Mouse (Mus musculus) embryonic facial prominence, embryonic 15.5 days (tissue): ENCODE results near the gene Pdzd2. TPM values are rescaled to one million over a fixed set of nuclear protein-coding genes. Genes with fewer than 3 reads are reported as not detected.

Source experiments
- ATAC-seq: fragments of 200-750 bp; cut with Nextera tagmentation; 2 replicates; pipeline ENCODE4 v1.8.0; 2017; ENCODE audit warnings: low read depth, moderate TSS enrichment; ENCODE audit not compliant: insufficient number of reproducible peaks, low FRiP score, low TSS enrichment
- H3K27ac ChIP-seq: fragments of 300-500 bp; sonication (generic); replicated peaks from 2 replicates; pipeline ENCODE4 v1.5.1; 2015; ENCODE audit warnings: mild to moderate bottlenecking, inconsistent platforms
- H3K27me3 ChIP-seq: fragments of 300-500 bp; sonication (generic); 2 replicates; pipeline ENCODE4 v1.6.1; 2015; ENCODE audit warnings: inconsistent platforms
- H3K36me3 ChIP-seq: fragments of 300-500 bp; sonication (generic); 2 replicates; pipeline ENCODE4 v1.6.1; 2015; ENCODE audit warnings: mild to moderate bottlenecking, inconsistent platforms
- H3K4me1 ChIP-seq: fragments of 300-500 bp; sonication (generic); 2 replicates; pipeline ENCODE4 v1.6.1; 2015; ENCODE audit warnings: inconsistent platforms
- H3K4me2 ChIP-seq: fragments of 300-500 bp; sonication (generic); replicated peaks from 2 replicates; pipeline ENCODE4 v1.6.1; 2015; ENCODE audit warnings: mild to moderate bottlenecking, inconsistent platforms
- H3K4me3 ChIP-seq: fragments of 300-500 bp; sonication (generic); replicated peaks from 2 replicates; pipeline ENCODE4 v1.5.1; 2015; ENCODE audit warnings: mild to moderate bottlenecking, inconsistent platforms
- H3K9ac ChIP-seq: fragments of 300-500 bp; sonication (generic); 2 replicates; pipeline ENCODE4 v1.6.1; 2015; ENCODE audit warnings: inconsistent platforms
- H3K9me3 ChIP-seq: fragments of 300-500 bp; sonication (generic); replicated peaks from 2 replicates; pipeline ENCODE4 v1.6.1; 2016; ENCODE audit warnings: inconsistent platforms
- whole genome bisulfite sequencing: fragments of 180-500 bp; shearing (Covaris S2); methylation state at CpG from one replicate; pipeline ENCODE4 v1.1.7; 2015; 5-methylcytosine and 5-hydroxymethylcytosine counted together
- polyA plus RNA-seq: library from polyadenylated mRNA; unstranded; fragments of >200 nt; fragmentation: Nextera tagmentation; extraction: Ambion mirVana; gene quantifications from 2 replicates; pipeline ENCODE4 v1.2.1, GENCODE M21; 2015

Pdzd2 gene
- polyA plus RNA-seq, 1 experiment from 2014 or later: 43.7 TPM

DNA sequence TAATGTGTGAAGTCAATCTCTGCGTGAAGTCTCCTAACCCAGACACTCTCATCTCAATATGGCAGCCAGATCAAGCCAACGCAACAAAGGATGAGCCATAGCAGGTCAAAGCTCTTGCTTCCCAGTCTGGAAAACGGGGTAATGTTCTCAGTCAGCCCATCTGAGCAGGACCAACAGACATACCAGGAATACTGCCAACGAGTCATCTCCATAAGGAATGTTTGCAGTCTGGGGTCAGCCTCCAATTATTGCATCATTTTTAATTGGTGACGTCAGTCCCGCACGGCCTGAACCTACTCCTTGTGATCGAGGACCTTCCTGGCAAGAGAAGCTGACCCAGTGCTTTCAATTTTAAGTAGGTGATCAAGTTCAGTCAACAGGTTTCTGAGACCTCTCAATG lies 100.5 kb downstream of the Pdzd2 start:
- Histone ChIP-seq H3K4me2 (no peak overlapping the region), H3K4me3 (no peak overlapping the region), H3K27ac (no peak overlapping the region), H3K9ac (no peak overlapping the region), H3K36me3 (no peaks in the 10 kb centered on the region), H3K4me1 (0 out of 2 replicates have a peak, but pooled peaks cover 10% of the 10 kb centered on the region), H3K27me3 (no peaks in the 10 kb centered on the region), H3K9me3 (no peaks in the 10 kb centered on the region)
- WGBS: 79% methylated on average over 8 of the region's 8 CpGs
- no peak for ATAC-seq

DNA sequence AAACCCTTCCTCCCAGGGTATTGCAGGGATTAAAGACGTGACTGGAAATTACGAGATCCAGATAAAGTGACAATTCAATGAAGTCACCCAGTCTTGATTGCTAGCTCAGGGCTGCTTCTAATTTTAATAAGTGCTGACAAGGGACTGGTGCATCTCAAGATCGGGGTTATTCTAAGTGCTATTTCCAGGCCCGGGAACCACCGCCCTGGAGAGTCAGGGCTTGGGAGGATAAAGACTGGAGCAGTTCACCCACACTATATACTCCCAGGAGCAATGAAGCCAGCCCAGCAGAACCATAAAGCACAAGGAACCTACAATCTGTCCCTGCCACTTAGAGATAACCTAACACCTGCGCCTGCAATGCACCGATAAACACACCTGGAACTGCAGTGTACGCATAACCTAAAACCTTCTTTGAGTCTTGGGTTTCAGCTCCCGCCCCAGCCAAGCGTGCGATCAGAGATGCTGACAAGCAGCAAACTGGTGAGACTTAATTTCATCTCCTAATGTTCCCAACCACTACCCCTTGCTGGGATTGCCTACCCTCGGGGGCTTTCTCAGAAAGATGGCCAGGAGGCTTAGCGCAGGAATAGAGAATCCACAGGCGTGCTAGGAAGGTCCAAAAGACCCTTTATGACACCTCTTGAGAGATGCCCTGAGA lies 101.2 kb downstream of the Pdzd2 start:
- H3K9me3 ChIP-seq: no peaks in the 10 kb centered on the region
- H3K4me1 ChIP-seq: 0 out of 2 replicates have a peak, but pooled peaks cover 11% of the 10 kb centered on the region
- H3K4me3 ChIP-seq: no peak overlapping the region
- no peak overlapping the region for H3K9ac ChIP-seq
- WGBS: 81% methylated on average over 14 of the region's 14 CpGs
- no peak overlapping the region for H3K27ac ChIP-seq
- ATAC-seq: no peak
- no peak overlapping the region for H3K4me2 ChIP-seq
- H3K27me3 ChIP-seq: no peaks in the 10 kb centered on the region
- H3K36me3 ChIP-seq: no peaks in the 10 kb centered on the region

DNA sequence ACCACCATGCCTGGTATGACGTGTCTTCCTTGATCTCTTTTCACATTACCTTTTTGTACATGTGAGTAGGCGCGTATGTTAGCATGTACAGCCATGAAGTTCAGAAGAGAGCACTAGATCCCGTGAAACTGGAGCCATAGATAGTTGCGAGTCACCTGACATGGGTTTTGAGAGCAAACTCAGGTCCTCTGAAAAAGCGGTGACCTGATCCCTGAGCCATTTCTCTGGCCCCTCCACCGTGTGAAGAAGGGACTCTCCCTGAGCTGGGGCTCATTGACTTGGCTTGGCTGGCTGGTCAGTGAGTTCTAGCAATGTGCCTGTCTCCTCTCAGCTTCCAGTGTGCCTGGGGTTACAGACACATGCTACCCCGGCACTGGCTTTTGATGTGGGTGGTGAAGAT lies 102.2 kb downstream of the Pdzd2 start:
- Histone ChIP-seq H3K36me3 (no peaks in the 10 kb centered on the region), H3K4me1 (0 out of 2 replicates have a peak, but pooled peaks cover 11% of the 10 kb centered on the region), H3K27ac (no peak overlapping the region), H3K9me3 (no peaks in the 10 kb centered on the region), H3K9ac (no peak overlapping the region), H3K4me2 (no peak overlapping the region), H3K27me3 (no peaks in the 10 kb centered on the region), H3K4me3 (no peak overlapping the region)
- 96% methylated on average over 8 of the region's 8 CpGs for WGBS
- ATAC-seq: no peak

DNA sequence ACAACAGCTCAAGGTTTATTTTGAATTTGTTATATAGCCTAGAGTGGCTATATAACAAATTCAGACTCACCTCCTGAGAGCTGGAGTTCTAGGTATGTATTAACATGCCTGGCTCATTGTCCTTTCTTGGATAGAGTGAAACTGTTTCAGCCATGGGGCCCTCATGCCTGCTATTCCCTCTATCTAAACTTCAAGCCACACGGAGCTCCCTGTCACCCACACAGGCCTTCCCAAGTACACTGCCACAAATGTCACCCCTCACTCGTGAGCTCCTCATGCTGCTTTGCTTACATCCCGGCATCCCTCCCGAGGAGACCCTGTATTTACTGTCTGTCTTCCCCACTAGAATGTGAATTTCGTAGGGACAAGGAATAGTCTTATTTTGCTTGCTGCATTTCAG lies 103.3 kb downstream of the Pdzd2 start:
- H3K4me2 ChIP-seq: no peak overlapping the region
- 85% methylated on average over 5 of the region's 5 CpGs for WGBS
- ATAC-seq: no peak
- no peak overlapping the region for H3K27ac ChIP-seq
- no peak overlapping the region for H3K4me3 ChIP-seq
- no peak overlapping the region for H3K9ac ChIP-seq
- no peaks in the 10 kb centered on the region for H3K9me3 ChIP-seq
- H3K4me1 ChIP-seq: peaks cover 18% of the 10 kb centered on the region
- no peaks in the 10 kb centered on the region for H3K36me3 ChIP-seq
- no peaks in the 10 kb centered on the region for H3K27me3 ChIP-seq

DNA sequence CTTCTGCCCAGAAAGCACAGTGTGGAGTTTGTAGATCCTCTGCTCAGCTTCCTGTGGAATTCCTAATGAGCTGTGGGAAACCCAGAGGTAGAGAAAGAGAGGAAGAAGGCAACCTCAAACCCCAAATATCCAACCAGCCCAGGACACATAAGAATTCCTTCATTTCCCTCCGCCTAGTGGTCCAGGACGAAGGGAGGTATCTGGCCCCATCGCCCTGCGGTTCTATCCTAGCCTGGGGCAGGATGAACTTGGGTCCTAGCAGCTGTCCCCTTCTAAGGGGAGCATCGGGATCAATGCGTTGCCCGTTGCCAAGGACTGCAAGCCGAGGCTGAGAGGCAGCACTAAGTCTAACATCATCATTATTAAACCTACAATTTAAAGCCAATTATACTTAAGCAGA lies 104.8 kb downstream of the Pdzd2 start:
- Histone ChIP-seq H3K27me3 (no peaks in the 10 kb centered on the region), H3K4me1 (peaks cover 23% of the 10 kb centered on the region), H3K36me3 (no peaks in the 10 kb centered on the region), H3K4me3 (no peak overlapping the region), H3K9me3 (no peaks in the 10 kb centered on the region), H3K27ac (no peak overlapping the region), H3K9ac (no peak overlapping the region), H3K4me2 (no peak overlapping the region)
- no peak for ATAC-seq
- 67% methylated on average over 8 of the region's 8 CpGs for WGBS

DNA sequence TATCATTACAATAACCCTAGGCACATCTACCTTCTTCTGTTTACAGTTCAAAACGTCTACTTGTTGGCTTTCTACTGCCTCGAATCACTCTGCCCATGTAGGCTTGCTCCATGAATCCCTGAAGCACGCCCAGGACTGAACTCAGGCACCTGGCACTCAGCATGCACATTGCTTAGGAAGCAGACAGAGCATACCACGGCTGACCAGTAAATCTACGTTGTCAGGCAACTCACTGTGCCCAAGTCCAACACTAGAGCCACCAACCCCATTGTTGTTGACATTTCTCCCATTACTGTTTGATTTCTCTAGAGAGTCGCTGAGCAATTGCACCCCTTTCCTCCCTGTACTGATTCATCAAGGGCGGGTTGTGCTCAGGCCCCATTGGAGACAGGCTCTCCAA lies 110.6 kb downstream of the Pdzd2 start:
- no peak for ATAC-seq
- Histone ChIP-seq H3K9ac (no peak overlapping the region), H3K9me3 (no peaks in the 10 kb centered on the region), H3K4me2 (no peak overlapping the region), H3K27me3 (no peaks in the 10 kb centered on the region), H3K36me3 (no peaks in the 10 kb centered on the region), H3K4me3 (no peak overlapping the region), H3K4me1 (peaks cover 22% of the 10 kb centered on the region), H3K27ac (no peak overlapping the region)
- 78% methylated on average over 7 of the region's 7 CpGs for WGBS

DNA sequence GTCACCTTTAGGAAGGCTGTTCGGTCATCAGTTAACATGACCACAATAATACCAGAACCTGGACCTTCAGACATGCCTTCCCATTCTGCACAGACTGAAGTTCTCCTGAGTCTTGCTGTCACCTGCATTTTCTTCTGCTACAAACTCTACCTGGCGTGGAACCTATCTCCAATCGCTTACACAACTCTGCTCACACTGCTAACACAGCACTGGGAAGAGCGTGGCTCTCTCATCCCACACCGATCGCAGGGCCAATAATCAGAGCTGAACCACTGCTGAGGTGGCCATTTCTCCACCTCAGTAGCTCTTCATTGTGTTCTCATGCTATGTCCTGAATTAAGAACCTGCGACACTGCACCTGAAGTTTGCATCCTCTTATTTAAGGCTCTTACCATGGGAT lies 111.3 kb downstream of the Pdzd2 start:
- H3K27me3 ChIP-seq: no peaks in the 10 kb centered on the region
- no peak overlapping the region for H3K27ac ChIP-seq
- H3K9me3 ChIP-seq: no peaks in the 10 kb centered on the region; the same call in 1 of the 2 replicates
- ATAC-seq: no peak
- H3K36me3 ChIP-seq: no peaks in the 10 kb centered on the region
- no peak overlapping the region for H3K4me3 ChIP-seq
- WGBS: 96% methylated on average over 7 of the region's 7 CpGs
- H3K9ac ChIP-seq: no peak overlapping the region
- H3K4me2 ChIP-seq: no peak overlapping the region
- peaks cover 21% of the 10 kb centered on the region for H3K4me1 ChIP-seq

DNA sequence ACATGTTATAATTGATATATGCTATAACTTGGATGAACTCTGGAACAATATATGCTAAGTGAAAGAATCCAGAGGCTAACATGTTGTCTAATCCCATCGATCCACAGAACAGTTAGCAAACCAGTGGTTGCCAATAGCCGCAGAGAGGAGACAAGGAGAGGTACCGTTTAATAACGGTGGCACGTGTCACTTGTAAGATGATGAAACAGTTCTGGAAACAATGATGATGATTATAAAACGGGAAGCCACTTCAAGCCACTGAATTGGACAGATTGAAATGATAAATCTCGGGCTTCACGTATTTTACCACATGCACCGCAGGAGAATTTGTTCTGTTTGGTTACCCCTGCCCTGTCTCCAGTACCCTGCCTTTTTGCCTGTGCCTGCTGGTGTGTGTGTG lies 112.8 kb downstream of the Pdzd2 start:
- Histone ChIP-seq H3K36me3 (no peaks in the 10 kb centered on the region), H3K4me2 (no peak overlapping the region), H3K4me1 (peaks cover 20% of the 10 kb centered on the region), H3K27me3 (no peaks in the 10 kb centered on the region), H3K9me3 (no peaks in the 10 kb centered on the region; the same call in 1 of the 2 replicates), H3K4me3 (no peak overlapping the region), H3K9ac (no peak overlapping the region), H3K27ac (no peak overlapping the region)
- 54% methylated on average over 9 of the region's 9 CpGs for WGBS
- ATAC-seq: no peak

DNA sequence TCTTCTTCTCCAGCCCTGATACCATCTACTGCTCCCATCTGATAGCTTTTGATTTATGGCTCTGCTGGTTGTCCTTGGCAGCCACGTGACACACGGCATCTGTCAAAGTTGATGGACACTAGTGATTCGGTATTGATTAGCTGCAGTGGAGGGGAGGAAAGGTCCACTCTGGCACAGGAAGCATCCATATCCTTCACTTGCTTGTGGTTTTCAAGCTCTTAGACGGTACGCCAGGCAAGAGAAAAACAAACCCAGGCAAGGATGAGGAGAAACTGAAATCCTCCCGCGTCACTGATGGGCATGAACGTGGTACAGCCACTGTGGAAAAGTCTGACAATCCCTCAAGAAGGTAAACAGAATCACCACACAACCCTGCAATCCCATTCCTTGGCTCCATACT lies 113.6 kb downstream of the Pdzd2 start:
- no peaks in the 10 kb centered on the region for H3K27me3 ChIP-seq
- H3K9me3 ChIP-seq: no peaks in the 10 kb centered on the region; the same call in 1 of the 2 replicates
- 61% methylated on average over 8 of the region's 8 CpGs for WGBS
- H3K4me1 ChIP-seq: peaks cover 12% of the 10 kb centered on the region
- H3K36me3 ChIP-seq: no peaks in the 10 kb centered on the region
- no peak overlapping the region for H3K4me2 ChIP-seq
- H3K27ac ChIP-seq: no peak overlapping the region
- no peak for ATAC-seq
- H3K4me3 ChIP-seq: no peak overlapping the region
- H3K9ac ChIP-seq: no peak overlapping the region

DNA sequence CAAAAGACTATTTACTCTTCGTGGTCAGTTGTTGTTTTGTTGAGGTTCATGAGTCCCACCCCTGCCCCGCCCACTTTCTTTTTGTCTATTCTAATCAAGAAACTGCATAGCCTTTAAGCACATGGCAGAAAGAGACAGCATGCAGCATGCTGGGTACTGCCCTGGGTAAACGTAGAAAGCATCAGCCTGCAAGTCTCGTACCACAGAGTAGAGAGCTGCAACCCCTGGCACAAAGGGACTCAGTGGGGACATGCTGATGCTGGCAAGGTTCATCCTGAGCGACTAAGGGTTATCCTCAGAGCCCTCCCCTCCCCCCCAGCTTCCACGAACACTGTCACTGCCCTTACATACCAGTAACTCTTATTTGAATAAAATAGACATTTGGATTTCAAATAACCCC lies 114.2 kb downstream of the Pdzd2 start:
- Histone ChIP-seq H3K27me3 (no peaks in the 10 kb centered on the region), H3K9me3 (no peaks in the 10 kb centered on the region; the same call in 1 of the 2 replicates), H3K9ac (no peak overlapping the region), H3K36me3 (no peaks in the 10 kb centered on the region), H3K27ac (no peak overlapping the region), H3K4me3 (no peak overlapping the region), H3K4me2 (no peak overlapping the region), H3K4me1 (peaks cover 10% of the 10 kb centered on the region; the same call in 1 of the 2 replicates)
- no peak for ATAC-seq
- 42% methylated on average over 6 of the region's 6 CpGs for WGBS

DNA sequence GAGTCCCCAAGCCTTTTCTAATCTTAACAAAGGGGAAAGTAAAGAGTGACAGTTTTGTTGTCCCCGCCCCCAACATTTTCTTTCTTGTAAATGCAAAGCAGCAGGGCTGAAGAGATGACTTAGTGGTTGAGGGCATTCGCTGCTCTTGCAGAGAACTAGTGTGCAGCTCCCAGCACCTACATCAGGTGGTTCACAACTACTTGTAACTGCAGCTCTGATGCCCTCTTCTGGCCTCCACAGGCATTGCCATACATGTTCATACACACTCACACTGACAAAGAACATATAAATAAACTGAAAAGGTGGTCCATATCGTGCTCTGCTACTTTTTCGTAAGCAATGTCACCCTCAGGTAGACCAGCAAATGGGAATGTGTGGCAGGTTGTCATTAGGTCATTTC lies 116.2 kb downstream of the Pdzd2 start:
- no peak overlapping the region for H3K27ac ChIP-seq
- 94% methylated on average over 4 of the region's 4 CpGs for WGBS
- H3K4me1 ChIP-seq: peaks cover 10% of the 10 kb centered on the region; the same call in 1 of the 2 replicates
- H3K9ac ChIP-seq: no peak overlapping the region
- H3K4me2 ChIP-seq: no peak overlapping the region
- H3K36me3 ChIP-seq: no peaks in the 10 kb centered on the region
- no peak overlapping the region for H3K4me3 ChIP-seq
- no peaks in the 10 kb centered on the region for H3K27me3 ChIP-seq
- no peaks in the 10 kb centered on the region; the same call in 1 of the 2 replicates for H3K9me3 ChIP-seq
- no peak for ATAC-seq

DNA sequence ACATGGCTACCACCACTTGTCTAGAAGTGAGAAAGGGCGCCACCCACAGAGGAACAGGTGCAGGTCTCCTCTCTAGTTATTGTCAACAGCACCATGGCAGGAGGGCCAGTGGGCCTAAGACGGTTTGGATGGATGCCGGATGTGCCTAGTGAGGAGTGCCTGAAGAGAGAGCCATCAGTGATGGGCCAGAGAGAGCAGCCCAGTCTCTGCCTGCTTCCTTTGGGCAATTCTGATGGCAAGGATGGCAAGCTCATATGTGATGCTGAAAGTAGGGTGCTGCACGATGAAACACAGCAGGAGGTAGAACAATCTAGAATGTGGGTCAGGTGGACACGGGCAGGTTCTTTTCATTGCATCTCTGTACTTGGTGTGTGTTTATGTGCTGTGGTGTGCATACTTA lies 117.0 kb downstream of the Pdzd2 start:
- H3K4me1 ChIP-seq: peaks cover 10% of the 10 kb centered on the region; the same call in 1 of the 2 replicates
- WGBS: 85% methylated on average over 5 of the region's 5 CpGs
- no peak overlapping the region for H3K27ac ChIP-seq
- no peak overlapping the region for H3K4me2 ChIP-seq
- H3K27me3 ChIP-seq: no peaks in the 10 kb centered on the region
- ATAC-seq: no peak
- H3K9me3 ChIP-seq: no peaks in the 10 kb centered on the region; the same call in 1 of the 2 replicates
- H3K4me3 ChIP-seq: no peak overlapping the region
- no peaks in the 10 kb centered on the region for H3K36me3 ChIP-seq
- H3K9ac ChIP-seq: no peak overlapping the region
